Comparison of ENCODE assay signal across 8 mouse cellular contexts in genomic region chr2:152553774-152554423, GRCm38 (mm10). TPM values are rescaled to one million over a fixed set of nuclear protein-coding genes. Genes with fewer than 3 reads are reported as not detected.
DNase-seq lines count a peak whose midpoint lies in the region; ATAC-seq and TF ChIP-seq lines count a peak whose summit lies in the region.

No protein-coding gene starts in this region.

- no peaks in the 10 kb centered on the region for H3K4me1 ChIP-seq in heart, embryonic 11.5 days (ENCODE audit: control insufficient read depth, insufficient read depth, low read length)
- peaks cover 7% of the 10 kb centered on the region for H3K4me1 ChIP-seq in limb, embryonic 10.5 days

- peak; percentile 35 to 74 for DNase-seq in heart, adult 18-20 months
- DNase-seq in gastrocnemius, postnatal 14 days: peak; percentile 54
- peak; percentile 78 for DNase-seq in kidney, adult 18-20 months
- peak; percentile 74 for DNase-seq in limb, embryonic 10.5 days (ENCODE audit: low spot score)
- peak; percentile 87 for DNase-seq in testis, postnatal 10 days (ENCODE audit: low spot score)

- H3K9me3 ChIP-seq in heart, embryonic 11.5 days (replicated peaks; ENCODE audit: control insufficient read depth, low read length): no peaks in the 10 kb centered on the region
- H3K9me3 ChIP-seq in limb, embryonic 10.5 days (replicated peaks): no peaks in the 10 kb centered on the region

- no peak overlapping the region for H3ac ChIP-seq in myocyte (ENCODE audit: control insufficient read depth, insufficient read length)

- no peak overlapping the region for H3K4me3 ChIP-seq in heart, embryonic 11.5 days (ENCODE audit: low read depth, low read length)
- 0 out of 2 replicates have a peak overlapping the region, but pooled peaks have one; percentile 8 for H3K4me3 ChIP-seq in limb, embryonic 10.5 days
- no peak overlapping the region for H3K4me3 ChIP-seq in myocyte

- no peaks in the 10 kb centered on the region for H3K79me2 ChIP-seq in myocyte (ENCODE audit: control insufficient read depth, insufficient read depth)

- 13% methylated on average over 16 of the region's 16 CpGs for WGBS in heart, embryonic 11.5 days (ENCODE audit: insufficient replicate concordance)
- WGBS in limb, embryonic 10.5 days: 14% methylated on average over 16 of the region's 16 CpGs

- intact Hi-C loops in gastrocnemius, postnatal 14 days (cut with DNase I; ENCODE audit: low total_unique reads): no loop called here

- no peak overlapping the region for H3K4me2 ChIP-seq in heart, embryonic 11.5 days
- H3K4me2 ChIP-seq in myocyte (ENCODE audit: low read depth): peak overlapping the region; percentile 72

- no peak for ATAC-seq in heart, embryonic 11.5 days (replicated peaks; ENCODE audit: insufficient number of reproducible peaks, low FRiP score, low TSS enrichment)
- peak; percentile 75 for ATAC-seq in common myeloid progenitor, adult 5-6 weeks (replicated peaks; ENCODE audit: low read depth, poor library complexity, severe bottlenecking)

- no peaks in the 10 kb centered on the region for H3K36me3 ChIP-seq in heart, embryonic 11.5 days (ENCODE audit: control insufficient read depth, insufficient read depth, low read length)
- H3K36me3 ChIP-seq in limb, embryonic 10.5 days: no peaks in the 10 kb centered on the region
- H3K36me3 ChIP-seq in myocyte (ENCODE audit: control insufficient read depth, insufficient read depth): no peaks in the 10 kb centered on the region

- H3K27ac ChIP-seq in heart, embryonic 11.5 days (ENCODE audit: low read depth, low read length): no peak overlapping the region
- no peak overlapping the region for H3K27ac ChIP-seq in limb, embryonic 10.5 days

- H3K9ac ChIP-seq in heart, embryonic 11.5 days (ENCODE audit: low read depth, low read length): no peak overlapping the region

- no peak for TF ChIP-seq POLR2A in myocyte (IDR thresholded peaks at IDR 0.05; ENCODE audit: insufficient read length, low read depth)

- H3K27me3 ChIP-seq in heart, embryonic 11.5 days (ENCODE audit: control insufficient read depth, insufficient read depth, low read length): no peaks in the 10 kb centered on the region
- no peaks in the 10 kb centered on the region for H3K27me3 ChIP-seq in limb, embryonic 10.5 days (ENCODE audit: low read depth, poor library complexity, severe bottlenecking)
- peaks cover 21% of the 10 kb centered on the region for H3K27me3 ChIP-seq in myocyte (ENCODE audit: control insufficient read depth, insufficient read depth, insufficient read length)

TF ChIP-seq in myocyte, 11 proteins besides CTCF, POLR2A, EP300 and RAD21:
- no peak for TF ChIP-seq TCF3 (IDR thresholded peaks at IDR 0.05; ENCODE audit: insufficient read length, low read depth)
- TF ChIP-seq POLR2AphosphoS2 (IDR thresholded peaks at IDR 0.05; ENCODE audit: insufficient read length, low read depth): no peak
- no peak for TF ChIP-seq E2F4 (IDR thresholded peaks at IDR 0.05; ENCODE audit: insufficient read depth)
- TF ChIP-seq MYOG (IDR thresholded peaks at IDR 0.05; ENCODE audit: control insufficient read depth in 1 of 3, insufficient read depth in 1 of 3, insufficient read length in 2 of 3, low read depth in 2 of 3): no peak
- TF ChIP-seq CEBPB (IDR thresholded peaks at IDR 0.05; ENCODE audit: insufficient read depth, poor library complexity, severe bottlenecking): no peak
- TF ChIP-seq SRF (IDR thresholded peaks at IDR 0.05; ENCODE audit: control insufficient read depth, insufficient read length, low read depth): no peak
- no peak for TF ChIP-seq REST (IDR thresholded peaks at IDR 0.05; ENCODE audit: insufficient read depth, insufficient read length)
- no peak for TF ChIP-seq MYOD1 (IDR thresholded peaks at IDR 0.05; ENCODE audit: control insufficient read depth in 1 of 3, insufficient read length in 2 of 3, low read depth in 2 of 3)
- no peak for TF ChIP-seq MAX (IDR thresholded peaks at IDR 0.05; ENCODE audit: low read depth)
- no peak for TF ChIP-seq TCF12 (IDR thresholded peaks at IDR 0.05; ENCODE audit: insufficient read depth, poor library complexity, severe bottlenecking)
- TF ChIP-seq USF1 (IDR thresholded peaks at IDR 0.05; ENCODE audit: low read depth): no peak

RNA-seq across cellular contexts. Expression of gene Defb29, which starts 14.0 kb away (rescaled TPM):
- total RNA-seq in heart, adult 18-20 months (2021): not detected
- not detected in 2 replicates for polyA plus RNA-seq in heart, embryonic 11.5 days (2014; fragmentation: Nextera tagmentation; extraction: Ambion mirVana)
- not detected in 2 replicates for total RNA-seq in common myeloid progenitor, adult 5-6 weeks (2017)
- not detected for total RNA-seq in gastrocnemius, postnatal 14 days (2021)
- not detected in 2 replicates for polyA plus RNA-seq in limb, embryonic 10.5 days (2016; fragmentation: Nextera tagmentation; extraction: Ambion mirVana)
- not detected for polyA plus RNA-seq in myocyte (2012; fragmentation: generic; extraction: Trizol)

RNA-seq across cellular contexts. Expression of gene Gm17416, which starts 15.2 kb away (rescaled TPM):
- not detected for total RNA-seq in heart, adult 18-20 months (2021)
- polyA plus RNA-seq in heart, embryonic 11.5 days (2014; fragmentation: Nextera tagmentation; extraction: Ambion mirVana): not detected in 2 replicates
- total RNA-seq in common myeloid progenitor, adult 5-6 weeks (2017): not detected in 2 replicates
- not detected for total RNA-seq in gastrocnemius, postnatal 14 days (2021)
- not detected in 2 replicates for polyA plus RNA-seq in limb, embryonic 10.5 days (2016; fragmentation: Nextera tagmentation; extraction: Ambion mirVana)
- polyA plus RNA-seq in myocyte (2012; fragmentation: generic; extraction: Trizol): not detected

RNA-seq across cellular contexts. Expression of gene Defb21, which starts 18.6 kb away (rescaled TPM):
- not detected for total RNA-seq in heart, adult 18-20 months (2021)
- not detected in 2 replicates for polyA plus RNA-seq in heart, embryonic 11.5 days (2014; fragmentation: Nextera tagmentation; extraction: Ambion mirVana)
- not detected in 2 replicates for total RNA-seq in common myeloid progenitor, adult 5-6 weeks (2017)
- not detected for total RNA-seq in gastrocnemius, postnatal 14 days (2021)
- not detected in 2 replicates for polyA plus RNA-seq in limb, embryonic 10.5 days (2016; fragmentation: Nextera tagmentation; extraction: Ambion mirVana)
- polyA plus RNA-seq in myocyte (2012; fragmentation: generic; extraction: Trizol): not detected

RNA-seq across cellular contexts. Expression of gene Defb19, which starts 26.2 kb away (rescaled TPM):
- not detected for total RNA-seq in heart, adult 18-20 months (2021)
- 1.5 TPM in 1 of 2 replicates, not detected in the other for polyA plus RNA-seq in heart, embryonic 11.5 days (2014; fragmentation: Nextera tagmentation; extraction: Ambion mirVana)
- not detected in 2 replicates for total RNA-seq in common myeloid progenitor, adult 5-6 weeks (2017)
- total RNA-seq in gastrocnemius, postnatal 14 days (2021): not detected
- not detected in 2 replicates for polyA plus RNA-seq in limb, embryonic 10.5 days (2016; fragmentation: Nextera tagmentation; extraction: Ambion mirVana)
- polyA plus RNA-seq in myocyte (2012; fragmentation: generic; extraction: Trizol): not detected

RNA-seq across cellular contexts. Expression of gene Defb28, which starts 35.8 kb away (rescaled TPM):
- not detected for total RNA-seq in heart, adult 18-20 months (2021)
- not detected in 2 replicates for polyA plus RNA-seq in heart, embryonic 11.5 days (2014; fragmentation: Nextera tagmentation; extraction: Ambion mirVana)
- total RNA-seq in common myeloid progenitor, adult 5-6 weeks (2017): not detected in 2 replicates
- total RNA-seq in gastrocnemius, postnatal 14 days (2021): not detected
- not detected in 2 replicates for polyA plus RNA-seq in limb, embryonic 10.5 days (2016; fragmentation: Nextera tagmentation; extraction: Ambion mirVana)
- not detected for polyA plus RNA-seq in myocyte (2012; fragmentation: generic; extraction: Trizol)
